Mouse (Mus musculus) testis, adult 2 months (tissue): ENCODE results near the gene Nckap5. TPM values are rescaled to one million over a fixed set of nuclear protein-coding genes. Genes with fewer than 3 reads are reported as not detected.

Experiments used
- H3K27ac ChIP-seq: fragments of 200-500 bp; 2 replicates; pipeline ENCODE4 v1.5.1; 2012; ENCODE audit warnings: low read depth, low read length; ENCODE audit not compliant: control insufficient read depth, insufficient read depth
- H3K27me3 ChIP-seq: fragments of 200-500 bp; 2 replicates; pipeline ENCODE4 v1.6.1; 2012; ENCODE audit warnings: mild to moderate bottlenecking, low read length, moderate library complexity; ENCODE audit not compliant: control insufficient read depth, insufficient read depth
- H3K36me3 ChIP-seq: fragments of 200-500 bp; 2 replicates; pipeline ENCODE4 v1.6.1; 2012; ENCODE audit warnings: mild to moderate bottlenecking, low read length; ENCODE audit not compliant: control insufficient read depth, insufficient read depth
- H3K4me1 ChIP-seq: fragments of 200-500 bp; 2 replicates; pipeline ENCODE4 v1.6.1; 2012; ENCODE audit warnings: low read length; ENCODE audit not compliant: control insufficient read depth, insufficient read depth
- H3K4me3 ChIP-seq: fragments of 200-500 bp; 2 replicates; pipeline ENCODE4 v1.5.1; 2012; ENCODE audit warnings: low read depth, mild to moderate bottlenecking, low read length, moderate library complexity, mixed read lengths; ENCODE audit not compliant: control insufficient read depth
- CTCF ChIP-seq: fragments of 200-500 bp; IDR thresholded peaks from 2 replicates; pipeline ENCODE4 v1.5.1; 2012; ENCODE audit warnings: low read depth, mild to moderate bottlenecking, inconsistent platforms, low read length, moderate library complexity; ENCODE audit not compliant: control insufficient read depth, insufficient read depth, insufficient replicate concordance
- POLR2A ChIP-seq: fragments of 200-500 bp; IDR thresholded peaks from 2 replicates; pipeline ENCODE4 v1.6.1; 2012; ENCODE audit warnings: low read depth, mild to moderate bottlenecking, inconsistent platforms, low read length, moderate library complexity; ENCODE audit not compliant: control insufficient read depth
- polyA plus RNA-seq: library from polyadenylated mRNA; depleted of rRNA; stranded (reverse); fragments of >200 nt; gene quantifications from 2 replicates; pipeline ENCODE4 v1.2.3, GENCODE M21; 2012

Nckap5 gene
- polyA plus RNA-seq, 1 experiment: 1.0 TPM

- Histone ChIP-seq H3K36me3 (no peaks in the 10 kb centered on the region), H3K27ac (no peak overlapping the region), H3K27me3 (no peaks in the 10 kb centered on the region), H3K4me3 (no peak overlapping the region), H3K4me1 (no peaks in the 10 kb centered on the region)
- TF ChIP-seq CTCF (no peak), POLR2A (no peak)
These were observed 491.3 kb downstream of the Nckap5 start for GRCm38 (mm10) chr1:126339250-126339649.

GRCm38 (mm10) chr1:126334202-126334601 lies 496.4 kb downstream of the Nckap5 start:
- no peak for TF ChIP-seq CTCF
- no peak for TF ChIP-seq POLR2A
- Histone ChIP-seq H3K4me1 (no peaks in the 10 kb centered on the region), H3K27ac (no peak overlapping the region), H3K4me3 (no peak overlapping the region), H3K27me3 (no peaks in the 10 kb centered on the region), H3K36me3 (no peaks in the 10 kb centered on the region)

GRCm38 (mm10) chr1:126332026-126332425 lies 498.6 kb downstream of the Nckap5 start:
- H3K36me3 ChIP-seq: no peaks in the 10 kb centered on the region

GRCm38 (mm10) chr1:126320696-126321095 lies 509.9 kb downstream of the Nckap5 start:
- Histone ChIP-seq H3K27me3 (no peaks in the 10 kb centered on the region), H3K4me3 (no peak overlapping the region), H3K4me1 (no peaks in the 10 kb centered on the region), H3K36me3 (no peaks in the 10 kb centered on the region), H3K27ac (no peak overlapping the region)
- TF ChIP-seq POLR2A (no peak), CTCF (no peak)

More at GRCm38 (mm10) chr1:126332026-126332425, 498.6 kb downstream of the Nckap5 start:
- TF ChIP-seq CTCF: no peak
- TF ChIP-seq POLR2A: no peak
- Histone ChIP-seq H3K4me1 (no peaks in the 10 kb centered on the region), H3K4me3 (no peak overlapping the region), H3K27me3 (no peaks in the 10 kb centered on the region), H3K27ac (no peak overlapping the region)

- no peak overlapping the region for H3K27ac ChIP-seq
- H3K4me1 ChIP-seq: no peaks in the 10 kb centered on the region
- no peak overlapping the region for H3K4me3 ChIP-seq
- no peaks in the 10 kb centered on the region for H3K36me3 ChIP-seq
- no peaks in the 10 kb centered on the region for H3K27me3 ChIP-seq
- TF ChIP-seq POLR2A: no peak
- TF ChIP-seq CTCF: no peak
These were observed 512.6 kb downstream of the Nckap5 start for GRCm38 (mm10) chr1:126317874-126318607.

GRCm38 (mm10) chr1:126317345-126317744 lies 513.3 kb downstream of the Nckap5 start:
- TF ChIP-seq CTCF (no peak), POLR2A (no peak)
- H3K4me1 ChIP-seq: no peaks in the 10 kb centered on the region
- no peaks in the 10 kb centered on the region for H3K27me3 ChIP-seq
- no peaks in the 10 kb centered on the region for H3K36me3 ChIP-seq
- no peak overlapping the region for H3K4me3 ChIP-seq
- H3K27ac ChIP-seq: no peak overlapping the region

GRCm38 (mm10) chr1:126316866-126317265 lies 513.7 kb downstream of the Nckap5 start:
- TF ChIP-seq CTCF (no peak), POLR2A (no peak)
- H3K4me3 ChIP-seq: no peak overlapping the region
- H3K36me3 ChIP-seq: no peaks in the 10 kb centered on the region
- H3K27ac ChIP-seq: no peak overlapping the region
- no peaks in the 10 kb centered on the region for H3K27me3 ChIP-seq
- no peaks in the 10 kb centered on the region for H3K4me1 ChIP-seq

GRCm38 (mm10) chr1:126301129-126301528 lies 529.5 kb downstream of the Nckap5 start:
- TF ChIP-seq POLR2A: no peak
- TF ChIP-seq CTCF: no peak
- H3K27ac ChIP-seq: no peak overlapping the region
- H3K36me3 ChIP-seq: no peaks in the 10 kb centered on the region
- H3K27me3 ChIP-seq: no peaks in the 10 kb centered on the region
- no peaks in the 10 kb centered on the region for H3K4me1 ChIP-seq
- no peak overlapping the region for H3K4me3 ChIP-seq
